Mouse (Mus musculus) forebrain, embryonic 15.5 days (tissue): ENCODE measurements around the gene Abhd5. TPM values are rescaled to one million over a fixed set of nuclear protein-coding genes. Genes with fewer than 3 reads are reported as not detected.
A peak's percentile ranks its signal among the peaks of the same experiment; 100 is the strongest.

Experiments
- ATAC-seq: fragments of 200-750 bp; cut with Nextera tagmentation; replicated peaks from 2 replicates; pipeline ENCODE4 v1.8.0; 2017; ENCODE audit warnings: mild to moderate bottlenecking, moderate TSS enrichment, moderate library complexity
- H3K27ac ChIP-seq: fragments of 300-500 bp; sonication (generic); replicated peaks from 2 replicates; pipeline ENCODE4 v1.5.1; 2015; ENCODE audit warnings: mild to moderate bottlenecking, inconsistent platforms
- H3K27me3 ChIP-seq: fragments of 300-500 bp; sonication (generic); 2 replicates; pipeline ENCODE4 v1.6.1; 2015; ENCODE audit warnings: inconsistent platforms
- H3K36me3 ChIP-seq: fragments of 300-500 bp; sonication (generic); 2 replicates; pipeline ENCODE4 v1.6.1; 2015; ENCODE audit warnings: mild to moderate bottlenecking, inconsistent platforms
- H3K4me1 ChIP-seq: fragments of 300-500 bp; sonication (generic); 2 replicates; pipeline ENCODE4 v1.6.1; 2015; ENCODE audit warnings: inconsistent platforms
- H3K4me2 ChIP-seq: fragments of 300-500 bp; sonication (generic); replicated peaks from 2 replicates; pipeline ENCODE4 v1.6.1; 2015; ENCODE audit warnings: mild to moderate bottlenecking, inconsistent platforms
- H3K4me3 ChIP-seq: fragments of 300-500 bp; sonication (generic); 2 replicates; pipeline ENCODE4 v1.5.1; 2015; ENCODE audit warnings: mild to moderate bottlenecking, inconsistent platforms
- H3K9ac ChIP-seq: fragments of 300-500 bp; sonication (generic); replicated peaks from 2 replicates; pipeline ENCODE4 v1.6.1; 2015; ENCODE audit warnings: mild to moderate bottlenecking, inconsistent platforms
- H3K9me3 ChIP-seq: fragments of 300-500 bp; sonication (generic); 2 replicates; pipeline ENCODE4 v1.6.1; 2016; ENCODE audit warnings: inconsistent platforms
- WGBS: fragments of 180-500 bp; shearing (Covaris S2); methylation state at CpG from one replicate; pipeline ENCODE4 v1.1.7; 2015; ENCODE audit warnings: mixed read lengths; 5-methylcytosine and 5-hydroxymethylcytosine counted together
- polyA plus RNA-seq: library from polyadenylated mRNA; unstranded; fragments of >200 nt; fragmentation: Nextera tagmentation; extraction: Ambion mirVana; gene quantifications from 2 replicates; pipeline ENCODE4 v1.2.1, GENCODE M21; 2015

The Abhd5 gene
- polyA plus RNA-seq, 1 experiment from 2014 or later, result 24.5 TPM

- peaks cover 7% of the 10 kb centered on the region; the same call in 1 of the 2 replicates for H3K36me3 ChIP-seq
- no peak overlapping the region for H3K4me2 ChIP-seq
- H3K27ac ChIP-seq, result no peak overlapping the region
- ATAC-seq, result no peak
- no peaks in the 10 kb centered on the region for H3K4me1 ChIP-seq
- H3K9me3 ChIP-seq, result no peaks in the 10 kb centered on the region
- WGBS, result 90% methylated on average over 6 of the region's 6 CpGs
- H3K9ac ChIP-seq, result no peak overlapping the region
- no peak overlapping the region for H3K4me3 ChIP-seq
- H3K27me3 ChIP-seq, result no peaks in the 10 kb centered on the region
Measured at GRCm38 (mm10) chr9:122382006-122382405, 30.6 kb downstream of the Abhd5 start.

- Histone ChIP-seq H3K4me2 (no peak overlapping the region), H3K9me3 (no peaks in the 10 kb centered on the region), H3K36me3 (no peaks in the 10 kb centered on the region), H3K4me3 (no peak overlapping the region), H3K4me1 (no peaks in the 10 kb centered on the region), H3K27ac (no peak overlapping the region), H3K27me3 (no peaks in the 10 kb centered on the region), H3K9ac (no peak overlapping the region)
- no peak for ATAC-seq
- WGBS, result 92% methylated on average over 3 of the region's 3 CpGs
Measured at GRCm38 (mm10) chr9:122386015-122386414, 34.6 kb downstream of the Abhd5 start.

GRCm38 (mm10) chr9:122389287-122389920, 38.0 kb downstream of the Abhd5 start:
- Histone ChIP-seq H3K27ac (no peak overlapping the region), H3K36me3 (no peaks in the 10 kb centered on the region), H3K9me3 (no peaks in the 10 kb centered on the region), H3K9ac (no peak overlapping the region), H3K4me3 (no peak overlapping the region), H3K4me2 (no peak overlapping the region), H3K27me3 (no peaks in the 10 kb centered on the region), H3K4me1 (no peaks in the 10 kb centered on the region)
- WGBS, result 90% methylated on average over 5 of the region's 5 CpGs
- no peak for ATAC-seq

GRCm38 (mm10) chr9:122395816-122396215, 44.4 kb downstream of the Abhd5 start:
- no peak overlapping the region for H3K27ac ChIP-seq
- 75% methylated on average over 5 of the region's 5 CpGs for WGBS
- H3K36me3 ChIP-seq, result no peaks in the 10 kb centered on the region
- no peak overlapping the region for H3K9ac ChIP-seq
- no peaks in the 10 kb centered on the region for H3K9me3 ChIP-seq
- no peaks in the 10 kb centered on the region for H3K4me1 ChIP-seq
- no peak overlapping the region for H3K4me2 ChIP-seq
- no peak for ATAC-seq
- no peak overlapping the region for H3K4me3 ChIP-seq
- no peaks in the 10 kb centered on the region for H3K27me3 ChIP-seq

GRCm38 (mm10) chr9:122397156-122397555, 45.7 kb downstream of the Abhd5 start:
- H3K36me3 ChIP-seq, result no peaks in the 10 kb centered on the region
- H3K4me2 ChIP-seq, result no peak overlapping the region
- no peaks in the 10 kb centered on the region for H3K4me1 ChIP-seq
- H3K4me3 ChIP-seq, result no peak overlapping the region
- WGBS, result 94% methylated on average over 1 of the region's 1 CpGs
- no peaks in the 10 kb centered on the region for H3K9me3 ChIP-seq
- no peak overlapping the region for H3K9ac ChIP-seq
- H3K27ac ChIP-seq, result no peak overlapping the region
- no peak for ATAC-seq
- no peaks in the 10 kb centered on the region for H3K27me3 ChIP-seq

- H3K27ac ChIP-seq, result no peak overlapping the region
Measured at GRCm38 (mm10) chr9:122398746-122399145, 47.3 kb downstream of the Abhd5 start.

GRCm38 (mm10) chr9:122401239-122401638, 49.8 kb downstream of the Abhd5 start:
- no peak for ATAC-seq
- WGBS, result 88% methylated on average over 4 of the region's 4 CpGs
- no peaks in the 10 kb centered on the region for H3K27me3 ChIP-seq

More at GRCm38 (mm10) chr9:122398746-122399145, 47.3 kb downstream of the Abhd5 start:
- whole genome bisulfite sequencing, result 34% methylated on average over 7 of the region's 7 CpGs
- Histone ChIP-seq H3K4me3 (no peak overlapping the region), H3K27me3 (no peaks in the 10 kb centered on the region), H3K4me1 (no peaks in the 10 kb centered on the region), H3K4me2 (no peak overlapping the region), H3K36me3 (no peaks in the 10 kb centered on the region), H3K9ac (no peak overlapping the region), H3K9me3 (no peaks in the 10 kb centered on the region)
- no peak for ATAC-seq

GRCm38 (mm10) chr9:122410437-122411175, 59.2 kb downstream of the Abhd5 start:
- 93% methylated on average over 16 of the region's 16 CpGs for WGBS
- Histone ChIP-seq H3K4me1 (no peaks in the 10 kb centered on the region), H3K9ac (no peak overlapping the region), H3K27ac (no peak overlapping the region), H3K4me3 (no peak overlapping the region), H3K9me3 (no peaks in the 10 kb centered on the region), H3K36me3 (no peaks in the 10 kb centered on the region), H3K4me2 (no peak overlapping the region), H3K27me3 (no peaks in the 10 kb centered on the region)
- ATAC-seq, result no peak

More at GRCm38 (mm10) chr9:122401239-122401638, 49.8 kb downstream of the Abhd5 start:
- no peak overlapping the region for H3K9ac ChIP-seq
- no peak overlapping the region for H3K27ac ChIP-seq
- no peaks in the 10 kb centered on the region for H3K36me3 ChIP-seq
- no peak overlapping the region for H3K4me3 ChIP-seq
- no peak overlapping the region for H3K4me2 ChIP-seq
- H3K4me1 ChIP-seq, result no peaks in the 10 kb centered on the region
- H3K9me3 ChIP-seq, result no peaks in the 10 kb centered on the region

GRCm38 (mm10) chr9:122414648-122415047, 63.2 kb downstream of the Abhd5 start:
- no peak for ATAC-seq
- H3K27ac ChIP-seq, result no peak overlapping the region
- 88% methylated on average over 1 of the region's 1 CpGs for WGBS

GRCm38 (mm10) chr9:122415056-122415775, 63.8 kb downstream of the Abhd5 start:
- H3K36me3 ChIP-seq, result no peaks in the 10 kb centered on the region
- 70% methylated on average over 8 of the region's 8 CpGs for WGBS
- H3K9me3 ChIP-seq, result no peaks in the 10 kb centered on the region
- 0 out of 2 replicates have a peak, but pooled peaks cover 2% of the 10 kb centered on the region for H3K27me3 ChIP-seq
- no peak overlapping the region for H3K27ac ChIP-seq
- ATAC-seq, result no peak
- H3K4me2 ChIP-seq, result no peak overlapping the region
- no peak overlapping the region for H3K4me3 ChIP-seq
- no peak overlapping the region for H3K9ac ChIP-seq
- 0 out of 2 replicates have a peak, but pooled peaks cover 6% of the 10 kb centered on the region for H3K4me1 ChIP-seq

More at GRCm38 (mm10) chr9:122414648-122415047, 63.2 kb downstream of the Abhd5 start:
- Histone ChIP-seq H3K4me3 (no peak overlapping the region), H3K27me3 (no peaks in the 10 kb centered on the region), H3K4me2 (no peak overlapping the region), H3K36me3 (no peaks in the 10 kb centered on the region), H3K9ac (no peak overlapping the region), H3K4me1 (0 out of 2 replicates have a peak, but pooled peaks cover 6% of the 10 kb centered on the region), H3K9me3 (no peaks in the 10 kb centered on the region)

- H3K4me3 ChIP-seq, result no peak overlapping the region
- no peaks in the 10 kb centered on the region for H3K36me3 ChIP-seq
- 0 out of 2 replicates have a peak, but pooled peaks cover 6% of the 10 kb centered on the region for H3K4me1 ChIP-seq
- 0 out of 2 replicates have a peak, but pooled peaks cover 6% of the 10 kb centered on the region for H3K27me3 ChIP-seq
- WGBS, result 5% methylated on average over 2 of the region's 2 CpGs
- H3K4me2 ChIP-seq, result no peak overlapping the region
- peak; percentile 46; the same call in 1 of the 2 replicates for ATAC-seq
- H3K9me3 ChIP-seq, result no peaks in the 10 kb centered on the region
- H3K9ac ChIP-seq, result no peak overlapping the region
- no peak overlapping the region for H3K27ac ChIP-seq
Measured at GRCm38 (mm10) chr9:122416617-122417016, 65.2 kb downstream of the Abhd5 start.
